Mouse (Mus musculus): ENCODE measurements around the gene Slc26a3.

Slc26a3 gene

GRCm38 (mm10) chr12:31521371-31521770, 130.7 kb downstream of the Slc26a3 start:
- DNase-seq = no peak
